Mouse (Mus musculus): ENCODE measurements around the gene Tmem59. TPM values are rescaled to one million over a fixed set of nuclear protein-coding genes. Genes with fewer than 3 reads are reported as not detected.

Tmem59 gene
- total and polyA plus RNA-seq, 3 experiments: 132 to 141 (median 139) TPM

- TF ChIP-seq CTCF (IDR thresholded peaks at IDR 0.05): no peak
- no peak for TF ChIP-seq EP300 (IDR thresholded peaks at IDR 0.05; ENCODE audit: insufficient read depth, low read depth, low read length)
- TF ChIP-seq POLR2A (IDR thresholded peaks at IDR 0.05; ENCODE audit: insufficient read depth, low read depth, low read length): no peak
- Histone ChIP-seq H3K4me1 (ENCODE audit: control insufficient read depth, insufficient read depth, low read length) (no peaks in the 10 kb centered on the region; the same call in 1 of the 2 replicates), H3K27ac (no peak overlapping the region), H3K79me2 (replicated peaks; ENCODE audit: control insufficient read depth, insufficient read depth, low read length) (no peaks in the 10 kb centered on the region), H3K36me3 (ENCODE audit: control insufficient read depth, insufficient read depth, low read length) (no peaks in the 10 kb centered on the region), H3K9ac (ENCODE audit: low read depth, low read length) (no peak overlapping the region), H3K27me3 (ENCODE audit: control insufficient read depth, insufficient read depth, low read length) (no peaks in the 10 kb centered on the region), H3K4me3 (no peak overlapping the region)
- DNase-seq: no peak
- intact Hi-C loops (cut with DNase I): no loop called here
- 69% methylated on average over 11 of the region's 11 CpGs for WGBS
Measured at GRCm38 (mm10) chr4:107159166-107159773, 18.9 kb upstream of the Tmem59 start.

DNA sequence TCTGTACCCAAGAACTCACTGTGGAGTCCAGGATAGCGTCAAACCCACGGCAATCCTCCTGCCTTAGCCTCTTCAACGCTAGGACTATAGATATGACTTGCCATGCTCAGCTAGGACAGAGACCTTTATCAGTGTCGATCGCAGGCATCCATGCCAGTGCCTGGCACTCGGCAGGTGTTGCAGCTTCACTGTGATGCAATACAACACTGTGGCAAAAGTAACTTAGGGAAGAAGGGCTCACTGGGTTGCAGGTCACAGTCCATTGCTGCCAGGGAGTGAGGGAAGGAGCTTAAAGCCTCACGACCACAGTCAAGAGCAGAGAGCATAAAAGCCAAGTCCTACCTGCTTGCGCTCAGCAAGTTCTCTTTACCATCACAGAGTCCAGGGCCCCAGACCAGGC is 18.0 kb upstream of the Tmem59 start:
- Histone ChIP-seq H3K27me3 (ENCODE audit: control insufficient read depth, insufficient read depth, low read length) (no peaks in the 10 kb centered on the region), H3K4me3 (no peak overlapping the region), H3K4me1 (ENCODE audit: control insufficient read depth, insufficient read depth, low read length) (no peaks in the 10 kb centered on the region; the same call in 1 of the 2 replicates), H3K36me3 (ENCODE audit: control insufficient read depth, insufficient read depth, low read length) (no peaks in the 10 kb centered on the region), H3K9ac (ENCODE audit: low read depth, low read length) (no peak overlapping the region), H3K27ac (no peak overlapping the region), H3K79me2 (replicated peaks; ENCODE audit: control insufficient read depth, insufficient read depth, low read length) (no peaks in the 10 kb centered on the region)
- DNase-seq: no peak
- TF ChIP-seq POLR2A (IDR thresholded peaks at IDR 0.05; ENCODE audit: insufficient read depth, low read depth, low read length) (no peak), CTCF (IDR thresholded peaks at IDR 0.05) (no peak), EP300 (IDR thresholded peaks at IDR 0.05; ENCODE audit: insufficient read depth, low read depth, low read length) (no peak)
- 86% methylated on average over 8 of the region's 8 CpGs for WGBS
- intact Hi-C loops (cut with DNase I): loop anchor here (5.0 kb wide), 4 partner anchors 93 to 528 kb away; partner anchors contain the start of genes Acot11, Cyb5rl and Mrpl37

GRCm38 (mm10) chr4:107163341-107163740 is 14.9 kb upstream of the Tmem59 start:
- no peaks in the 10 kb centered on the region; the same call in 1 of the 2 replicates for H3K4me1 ChIP-seq (ENCODE audit: control insufficient read depth, insufficient read depth, low read length)
- no peak for DNase-seq
- no peaks in the 10 kb centered on the region for H3K79me2 ChIP-seq (replicated peaks; ENCODE audit: control insufficient read depth, insufficient read depth, low read length)
- H3K27ac ChIP-seq: no peak overlapping the region
- no peak for TF ChIP-seq POLR2A (IDR thresholded peaks at IDR 0.05; ENCODE audit: insufficient read depth, low read depth, low read length)
- TF ChIP-seq CTCF (IDR thresholded peaks at IDR 0.05): no peak
- no peak for TF ChIP-seq EP300 (IDR thresholded peaks at IDR 0.05; ENCODE audit: insufficient read depth, low read depth, low read length)
- no peaks in the 10 kb centered on the region for H3K27me3 ChIP-seq (ENCODE audit: control insufficient read depth, insufficient read depth, low read length)
- intact Hi-C loops (cut with DNase I): loop anchor here (5.0 kb wide), 4 partner anchors 96 to 531 kb away; partner anchors contain the start of genes Acot11, Cyb5rl and Mrpl37
- no peak overlapping the region for H3K4me3 ChIP-seq
- 82% methylated on average over 10 of the region's 10 CpGs for WGBS
- H3K9ac ChIP-seq (ENCODE audit: low read depth, low read length): no peak overlapping the region
- H3K36me3 ChIP-seq (ENCODE audit: control insufficient read depth, insufficient read depth, low read length): no peaks in the 10 kb centered on the region

DNA sequence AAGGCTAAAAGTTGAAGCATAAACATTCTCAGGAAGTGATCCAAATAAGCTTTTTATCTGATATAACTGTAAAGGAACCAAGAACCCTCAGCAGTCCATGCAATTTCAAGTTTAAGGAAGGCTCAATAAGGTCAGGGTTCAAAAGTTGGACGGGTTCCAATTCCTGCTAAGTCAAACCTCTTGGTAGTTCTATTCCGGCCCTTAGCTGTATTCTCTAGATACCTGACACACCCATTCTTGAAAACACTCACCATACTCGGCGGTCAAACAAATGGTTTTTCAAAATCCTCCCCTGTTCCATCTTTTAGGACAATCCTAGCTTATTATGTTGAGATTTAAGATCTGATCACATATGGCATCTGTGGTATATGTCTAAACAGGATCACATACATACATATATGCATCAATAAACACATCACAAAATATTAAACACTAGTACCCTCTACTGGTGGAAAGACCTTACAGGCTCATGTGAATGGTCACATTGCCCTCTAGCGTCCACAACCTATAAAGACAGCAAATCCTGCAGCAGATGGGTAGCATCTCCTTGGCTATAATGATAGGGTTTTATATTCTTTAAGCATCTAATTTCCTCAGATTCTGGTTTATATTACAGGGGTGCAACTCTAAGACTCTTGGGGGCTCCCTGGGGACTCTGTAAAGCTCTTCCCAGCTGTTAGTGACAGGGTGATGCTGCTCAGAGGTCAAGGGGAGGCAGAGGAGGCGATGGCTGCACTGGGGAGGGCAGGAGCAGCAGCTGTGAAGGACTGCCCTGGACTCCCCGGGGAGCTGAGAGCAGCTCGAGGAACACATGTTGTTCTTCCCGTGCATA is 14.2 kb upstream of the Tmem59 start:
- Histone ChIP-seq H3K4me1 (ENCODE audit: control insufficient read depth, insufficient read depth, low read length) (no peaks in the 10 kb centered on the region; the same call in 1 of the 2 replicates), H3K27ac (no peak overlapping the region), H3K4me3 (no peak overlapping the region), H3K27me3 (ENCODE audit: control insufficient read depth, insufficient read depth, low read length) (no peaks in the 10 kb centered on the region), H3K9ac (ENCODE audit: low read depth, low read length) (no peak overlapping the region), H3K79me2 (replicated peaks; ENCODE audit: control insufficient read depth, insufficient read depth, low read length) (no peaks in the 10 kb centered on the region), H3K36me3 (ENCODE audit: control insufficient read depth, insufficient read depth, low read length) (no peaks in the 10 kb centered on the region)
- TF ChIP-seq CTCF (IDR thresholded peaks at IDR 0.05) (no peak; the same call in 1 of the 2 replicates), EP300 (IDR thresholded peaks at IDR 0.05; ENCODE audit: insufficient read depth, low read depth, low read length) (no peak), POLR2A (IDR thresholded peaks at IDR 0.05; ENCODE audit: insufficient read depth, low read depth, low read length) (no peak)
- intact Hi-C loops (cut with DNase I): loop anchor here (1.0 to 5.0 kb wide), 7 partner anchors 97 to 532 kb away; partner anchors contain the start of genes Acot11, Cyb5rl, Mrpl37 and Ssbp3
- peak; percentile 56 to 60 for DNase-seq
- 23% methylated on average over 9 of the region's 9 CpGs for WGBS

- H3K36me3 ChIP-seq (ENCODE audit: control insufficient read depth, insufficient read depth, low read length): no peaks in the 10 kb centered on the region
- no peak for DNase-seq
- 57% methylated on average over 5 of the region's 5 CpGs for WGBS
- H3K9ac ChIP-seq (ENCODE audit: low read depth, low read length): no peak overlapping the region
- H3K4me3 ChIP-seq: no peak overlapping the region
- intact Hi-C loops (cut with DNase I): no loop called here
- TF ChIP-seq POLR2A (IDR thresholded peaks at IDR 0.05; ENCODE audit: insufficient read depth, low read depth, low read length) (no peak), CTCF (IDR thresholded peaks at IDR 0.05) (no peak), EP300 (IDR thresholded peaks at IDR 0.05; ENCODE audit: insufficient read depth, low read depth, low read length) (no peak)
- no peaks in the 10 kb centered on the region; the same call in 1 of the 2 replicates for H3K4me1 ChIP-seq (ENCODE audit: control insufficient read depth, insufficient read depth, low read length)
- H3K27ac ChIP-seq: no peak overlapping the region
- no peaks in the 10 kb centered on the region for H3K27me3 ChIP-seq (ENCODE audit: control insufficient read depth, insufficient read depth, low read length)
- no peaks in the 10 kb centered on the region for H3K79me2 ChIP-seq (replicated peaks; ENCODE audit: control insufficient read depth, insufficient read depth, low read length)
Measured at GRCm38 (mm10) chr4:107166700-107167099, 11.5 kb upstream of the Tmem59 start.
